Mouse (Mus musculus) intestine, embryonic 14.5 days (tissue): ENCODE data around the gene Dmrt3. TPM values are rescaled to one million over a fixed set of nuclear protein-coding genes. Genes with fewer than 3 reads are reported as not detected.
A peak's percentile ranks its signal among the peaks of the same experiment; 100 is the strongest.

Experiments
- ATAC-seq: fragments of 200-750 bp; cut with Nextera tagmentation; replicated peaks from 2 replicates; pipeline ENCODE4 v1.8.0; 2017; ENCODE audit warnings: low read depth, moderate number of reproducible peaks, moderate TSS enrichment, moderate library complexity; ENCODE audit not compliant: low FRiP score, low TSS enrichment
- DNase-seq: peaks from one replicate; pipeline ENCODE4 v3.0.0-alpha.2; 2018; ENCODE audit warnings: low spot score
- H3K27ac ChIP-seq: fragments of 300-500 bp; sonication (generic); 2 replicates; pipeline ENCODE4 v1.5.1; 2014; ENCODE audit warnings: low read depth, mild to moderate bottlenecking, control low read depth
- H3K27me3 ChIP-seq: fragments of 300-500 bp; sonication (generic); replicated peaks from 2 replicates; pipeline ENCODE4 v1.6.1; 2014; ENCODE audit warnings: low read length, control low read depth; ENCODE audit not compliant: control insufficient read depth, insufficient read depth
- H3K36me3 ChIP-seq: fragments of 300-500 bp; sonication (generic); 2 replicates; pipeline ENCODE4 v1.6.1; 2014; ENCODE audit warnings: low read length, control low read depth; ENCODE audit not compliant: control insufficient read depth, insufficient read depth
- H3K4me1 ChIP-seq: fragments of 300-500 bp; sonication (generic); replicated peaks from 2 replicates; pipeline ENCODE4 v1.6.1; 2014; ENCODE audit warnings: low read length, control low read depth, mixed read lengths; ENCODE audit not compliant: control insufficient read depth, insufficient read depth
- H3K4me2 ChIP-seq: fragments of 300-500 bp; sonication (generic); 2 replicates; pipeline ENCODE4 v1.6.1; 2014; ENCODE audit warnings: low read length
- H3K4me3 ChIP-seq: fragments of 300-500 bp; sonication (generic); 2 replicates; pipeline ENCODE4 v1.5.1; 2014; ENCODE audit warnings: low read depth, low read length, control low read depth, mixed read lengths
- H3K9ac ChIP-seq: fragments of 300-500 bp; sonication (generic); 2 replicates; pipeline ENCODE4 v1.6.1; 2014; ENCODE audit warnings: mild to moderate bottlenecking, low read length
- H3K9me3 ChIP-seq: fragments of 300-500 bp; sonication (generic); 2 replicates; pipeline ENCODE4 v1.6.1; 2016; ENCODE audit warnings: low read length, control low read depth; ENCODE audit not compliant: control insufficient read depth
- WGBS: fragments of 180-500 bp; shearing (Covaris S2); extraction: QIAGEN DNeasy Blood & Tissue Kit; methylation state at CpG from one replicate; pipeline ENCODE4 v1.1.7; 2014; 5-methylcytosine and 5-hydroxymethylcytosine counted together
- polyA plus RNA-seq: library from polyadenylated mRNA; unstranded; fragments of >200 nt; fragmentation: Nextera tagmentation; extraction: Ambion mirVana; gene quantifications from 2 replicates; pipeline ENCODE4 v1.2.1, GENCODE M21; 2014

The Dmrt3 gene
- polyA plus RNA-seq, 1 experiment from 2014 or later = 0.45 TPM

GRCm38 (mm10) chr19:25667836-25668235, 57.7 kb downstream of the Dmrt3 start:
- Histone ChIP-seq H3K4me3 (no peak overlapping the region), H3K27me3 (peaks cover 95% of the 10 kb centered on the region), H3K4me1 (no peaks in the 10 kb centered on the region; the same call in 1 of the 2 replicates), H3K27ac (no peak overlapping the region), H3K9ac (no peak overlapping the region), H3K36me3 (no peaks in the 10 kb centered on the region), H3K9me3 (no peaks in the 10 kb centered on the region), H3K4me2 (no peak overlapping the region)
- ATAC-seq (no peak), DNase-seq (no peak)
- WGBS = 11% methylated on average over 4 of the region's 4 CpGs

DNA sequence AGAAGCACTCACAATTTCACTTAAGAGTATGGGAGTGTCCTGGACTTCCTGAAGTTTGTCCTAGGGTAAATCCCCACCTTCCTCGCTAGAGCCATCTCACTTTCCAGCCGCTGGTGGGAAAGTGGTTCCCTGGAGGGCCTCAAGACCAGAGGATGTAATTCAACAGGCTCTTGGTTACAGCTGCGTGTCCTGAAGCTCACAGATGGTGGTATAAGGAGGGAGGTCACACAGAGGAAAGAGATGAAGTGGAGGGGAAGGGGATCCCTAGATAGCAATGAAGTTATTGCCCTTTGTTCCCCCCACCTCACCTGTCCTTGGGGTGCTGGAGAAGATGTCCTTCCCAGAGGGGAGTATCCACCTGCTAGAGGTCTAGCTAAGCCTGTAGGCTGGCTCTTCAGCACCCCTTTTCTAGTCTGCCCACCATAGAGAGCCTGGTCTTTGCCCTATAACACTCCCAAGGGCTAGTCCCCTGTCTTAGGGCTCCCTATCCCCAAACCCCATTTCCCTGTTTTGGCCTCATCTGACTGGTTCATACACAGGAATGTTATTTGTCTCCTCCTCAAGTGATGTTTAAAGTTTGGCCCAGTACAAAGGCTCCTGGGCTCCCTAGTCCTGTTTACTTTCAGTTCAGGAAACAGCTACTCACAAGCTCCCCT, 59.6 kb downstream of the Dmrt3 start:
- no peaks in the 10 kb centered on the region for H3K36me3 ChIP-seq
- 5% methylated on average over 3 of the region's 3 CpGs for WGBS
- no peak overlapping the region for H3K27ac ChIP-seq
- H3K27me3 ChIP-seq = peaks cover 100% of the 10 kb centered on the region
- no peak overlapping the region for H3K4me2 ChIP-seq
- H3K4me1 ChIP-seq = peaks cover 6% of the 10 kb centered on the region
- no peak overlapping the region for H3K4me3 ChIP-seq
- no peak overlapping the region for H3K9ac ChIP-seq
- no peaks in the 10 kb centered on the region for H3K9me3 ChIP-seq
- DNase-seq (peak; percentile 57), ATAC-seq (no peak)

- Histone ChIP-seq H3K4me2 (no peak overlapping the region), H3K27me3 (peaks cover 100% of the 10 kb centered on the region), H3K4me3 (no peak overlapping the region), H3K4me1 (peaks cover 6% of the 10 kb centered on the region), H3K27ac (no peak overlapping the region), H3K9me3 (no peaks in the 10 kb centered on the region), H3K36me3 (no peaks in the 10 kb centered on the region), H3K9ac (no peak overlapping the region)
- ATAC-seq (no peak), DNase-seq (peak; percentile 63)
- WGBS = 3% methylated on average over 17 of the region's 17 CpGs
Measured at GRCm38 (mm10) chr19:25670571-25671285, 60.6 kb downstream of the Dmrt3 start.

DNA sequence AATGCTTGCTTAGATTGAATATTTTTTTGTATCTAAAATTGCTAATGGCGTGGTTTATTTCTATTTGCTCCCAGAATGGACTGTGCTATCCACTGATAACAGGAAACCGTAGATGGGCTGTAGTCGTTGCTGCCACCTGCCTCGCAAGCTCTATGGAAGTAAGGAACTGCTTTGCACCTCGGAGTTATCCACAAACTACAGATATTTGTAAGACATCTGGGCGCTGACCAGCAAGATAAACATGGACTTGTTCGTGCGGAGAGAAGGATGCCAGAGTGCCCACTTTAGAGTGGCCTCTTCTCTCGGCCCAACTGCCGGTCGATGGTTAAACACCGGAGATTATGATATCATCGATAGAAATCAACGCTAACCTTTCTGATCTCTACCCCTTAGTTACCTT, 61.6 kb downstream of the Dmrt3 start:
- Histone ChIP-seq H3K4me1 (peaks cover 6% of the 10 kb centered on the region; the same call in 1 of the 2 replicates), H3K36me3 (no peaks in the 10 kb centered on the region), H3K27ac (no peak overlapping the region), H3K9me3 (no peaks in the 10 kb centered on the region), H3K4me3 (peak overlapping the region; percentile 32), H3K27me3 (peaks cover 100% of the 10 kb centered on the region), H3K9ac (no peak overlapping the region), H3K4me2 (peak overlapping the region; percentile 46)
- DNase-seq (no peak), ATAC-seq (no peak)
- 2% methylated on average over 14 of the region's 14 CpGs for WGBS

DNA sequence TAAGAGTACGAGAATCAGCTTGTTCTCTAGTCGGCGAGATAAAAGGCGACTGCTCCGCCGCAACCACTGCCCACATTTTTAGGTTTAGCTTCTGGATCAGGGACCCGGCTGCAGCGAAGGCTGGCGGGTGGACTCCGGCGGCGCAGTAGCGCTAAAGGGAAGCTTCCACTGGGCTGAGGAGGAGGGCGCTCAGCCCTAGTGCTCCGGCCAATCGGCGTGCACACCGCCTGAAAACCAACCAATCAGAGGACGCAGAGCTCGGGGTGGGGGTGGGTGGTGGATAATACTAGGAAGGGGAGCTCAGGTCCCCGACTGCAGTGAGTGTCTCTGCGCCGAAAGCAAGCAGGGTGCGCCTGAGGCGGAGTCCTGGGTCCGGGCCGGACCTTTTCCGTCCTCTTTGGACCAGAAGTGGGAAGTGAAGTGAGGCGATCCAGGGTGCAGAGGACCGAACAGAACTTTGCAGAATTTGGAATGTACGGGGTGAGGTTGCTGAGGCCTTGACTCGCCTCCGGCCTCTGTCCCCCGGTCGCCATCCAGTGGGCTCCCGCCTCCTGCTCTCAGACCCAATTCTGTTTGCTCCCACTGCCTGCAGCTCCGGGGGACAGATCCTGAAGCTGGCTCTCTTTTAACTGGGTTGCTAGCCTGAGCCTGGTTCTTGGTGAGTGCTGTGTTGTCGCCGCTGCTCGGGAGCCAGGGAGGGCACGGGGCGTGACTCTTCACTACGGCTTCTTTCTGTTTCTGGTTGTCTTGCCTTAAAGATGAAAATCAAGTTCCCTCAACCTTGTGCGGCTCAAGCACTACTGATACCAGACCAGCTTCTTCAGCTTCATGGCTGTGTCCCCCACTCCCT, 62.2 kb downstream of the Dmrt3 start, which contains the start of gene Dmrt2:
Dmrt2 (plus strand) TSS at position 311 of the 850 bp plus-strand sequence.
- H3K4me3 ChIP-seq = peak within 1 kb of the TSS; percentile 32
- DNase-seq (peak; percentile 86), ATAC-seq (peak; percentile 96)
- H3K27me3 ChIP-seq = peaks cover 100% of the 10 kb centered on the region
- H3K4me1 ChIP-seq = peaks cover 6% of the 10 kb centered on the region; the same call in 1 of the 2 replicates
- H3K4me2 ChIP-seq = peak within 1 kb of the TSS; percentile 53
- no peak within 1 kb of the TSS for H3K9ac ChIP-seq
- no peak within 1 kb of the TSS for H3K27ac ChIP-seq
- under 1% methylated on average over 44 of the region's 44 CpGs for WGBS
- H3K9me3 ChIP-seq = no peaks in the 10 kb centered on the region
- H3K36me3 ChIP-seq = no peaks in the 10 kb centered on the region

Other genes starting within 250 kb of the Dmrt3 start
- gene Dmrt1, start 104.7 kb upstream of the Dmrt3 start, polyA plus RNA-seq = not detected in 2 replicates
- gene Dmrt2, start 62.1 kb downstream of the Dmrt3 start, polyA plus RNA-seq = 0.18 TPM in 1 of 2 replicates, not detected in the other